Mouse (Mus musculus): ENCODE data around the gene BC051665. TPM values are rescaled to one million over a fixed set of nuclear protein-coding genes. Genes with fewer than 3 reads are reported as not detected.

BC051665 gene
- not detected for total RNA-seq (2021)

DNA sequence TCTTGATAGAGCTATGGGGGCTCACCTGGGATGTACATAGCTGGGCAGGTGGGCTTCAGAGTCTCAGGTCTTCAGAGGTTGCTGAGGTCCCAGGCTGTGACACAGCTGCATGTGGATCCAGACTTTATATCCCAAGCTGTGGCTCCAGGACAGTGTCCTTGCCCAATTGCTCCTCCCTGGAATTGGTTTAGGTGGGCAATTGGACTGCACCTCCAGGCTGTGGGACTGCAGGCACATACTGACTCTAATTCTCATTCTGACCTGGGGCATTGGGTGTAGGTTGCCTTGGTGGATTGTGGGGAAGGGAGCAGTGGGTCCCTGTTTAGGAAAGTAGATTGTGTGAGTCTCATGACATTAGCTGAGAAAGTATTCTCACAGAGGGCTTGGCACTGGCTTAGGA, at the start of gene BC051665:
TSS of gene BC051665 (minus strand) at position 101 of the 400 bp plus-strand sequence.
- no peak for DNase-seq
- intact Hi-C loops (cut with DNase I): no loop called here

GRCm38 (mm10) chr13:60826052-60826451, 39.9 kb upstream of the BC051665 start:
- intact Hi-C loops (cut with DNase I): loop anchor here (5.0 kb wide), 3 partner anchors 66 to 416 kb away; no protein-coding TSS in a partner anchor
- peak; percentile 35 to 36 for DNase-seq

DNA sequence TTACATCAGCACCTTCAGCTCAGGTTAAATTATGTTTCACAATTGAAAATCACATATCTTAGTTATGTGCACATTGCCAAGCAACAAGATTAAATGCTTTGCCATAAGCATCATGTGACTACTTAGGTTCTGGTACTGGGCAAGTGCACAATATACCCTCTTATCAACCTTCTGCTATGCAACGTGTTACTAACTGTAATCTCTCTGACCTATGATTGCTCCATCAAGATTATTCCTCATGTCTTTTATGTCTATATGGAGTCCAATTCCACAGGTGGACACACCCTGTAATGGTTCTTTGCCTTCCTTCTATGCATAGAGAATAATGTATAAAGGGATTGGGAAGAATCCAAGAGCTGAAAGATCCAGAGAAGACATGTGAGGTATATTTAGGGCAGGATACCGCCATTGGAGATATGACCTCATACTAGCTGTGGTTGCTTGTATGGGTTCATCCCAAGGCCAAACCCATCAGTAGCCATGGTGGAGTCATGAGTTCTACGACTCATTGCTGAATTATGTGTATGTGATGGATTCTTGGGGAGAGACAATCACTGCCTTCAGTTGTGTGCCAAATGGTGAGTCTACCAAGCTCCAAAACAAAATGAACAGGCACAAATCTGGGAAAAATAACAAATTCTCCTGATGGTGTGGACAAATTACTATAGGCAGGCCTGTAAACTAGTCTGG, 34.5 kb upstream of the BC051665 start:
- intact Hi-C loops (cut with DNase I): no loop called here
- DNase-seq: no peak

DNA sequence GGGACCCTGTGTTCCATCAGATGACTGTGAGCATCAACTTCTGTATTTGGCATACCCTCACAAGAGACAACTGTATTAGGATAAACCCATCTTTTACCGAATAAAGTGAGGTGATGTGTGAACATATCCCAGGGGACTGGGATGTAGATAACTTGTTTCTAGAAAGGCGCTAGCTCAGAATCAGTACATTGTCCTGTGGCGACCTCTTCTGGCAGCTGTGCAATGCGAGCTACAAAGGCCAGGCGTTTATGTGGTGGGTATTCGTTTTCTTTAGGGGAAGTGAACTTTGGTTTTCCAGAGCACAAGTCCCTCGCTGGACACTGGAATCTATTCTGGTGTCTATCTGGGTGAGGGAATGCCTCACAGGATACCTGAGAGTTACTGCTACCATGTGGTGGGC, 33.3 kb upstream of the BC051665 start:
- peak; percentile 41 to 61 for DNase-seq
- intact Hi-C loops (cut with DNase I): loop anchor here (1.0 kb wide), 1 partner anchor 60 kb away; no protein-coding TSS in a partner anchor

DNA sequence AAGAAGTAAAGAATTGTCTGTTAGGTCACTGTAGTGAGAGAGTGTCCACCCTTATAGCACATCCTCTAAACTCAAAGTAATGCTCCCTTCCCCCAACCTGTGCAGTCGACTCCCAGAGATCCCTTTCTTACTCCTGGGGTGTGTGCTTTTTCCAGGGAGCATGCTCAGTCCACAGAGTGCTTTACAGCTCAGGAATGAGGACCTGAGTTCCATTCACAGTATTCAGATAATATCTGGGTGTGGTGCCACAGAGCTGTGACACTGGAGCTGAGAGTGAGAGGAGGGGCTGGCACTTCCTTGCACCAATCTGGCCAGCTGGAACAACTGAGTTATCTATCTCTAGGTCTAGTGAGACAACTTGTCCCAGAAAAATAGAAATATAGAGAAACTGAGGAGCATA, 27.6 kb upstream of the BC051665 start:
- no peak for DNase-seq
- intact Hi-C loops (cut with DNase I): no loop called here

GRCm38 (mm10) chr13:60812768-60813167, 26.6 kb upstream of the BC051665 start:
- intact Hi-C loops (cut with DNase I): no loop called here
- DNase-seq: no peak

DNA sequence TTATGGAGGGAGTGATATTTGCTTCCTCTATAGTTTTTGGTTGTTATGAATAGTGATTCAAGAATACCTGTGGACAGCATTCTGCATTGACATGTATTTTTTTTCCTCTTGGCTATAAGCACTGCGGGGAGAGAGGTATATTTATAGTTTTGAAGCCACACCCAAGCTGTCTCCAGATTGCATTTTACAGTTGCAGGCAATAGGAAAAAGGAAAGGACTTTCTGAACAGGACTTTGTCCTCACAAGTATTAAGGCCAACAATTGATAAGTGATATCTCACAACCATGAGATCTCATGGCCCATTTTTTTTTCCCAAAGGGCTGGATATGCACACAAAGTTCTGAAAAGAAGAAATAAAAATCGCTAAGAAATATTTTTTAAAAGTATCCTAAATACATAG, 23.5 kb upstream of the BC051665 start:
- DNase-seq: no peak
- intact Hi-C loops (cut with DNase I): no loop called here

- DNase-seq: no peak
- intact Hi-C loops (cut with DNase I): no loop called here
Measured at GRCm38 (mm10) chr13:60802749-60803148, 16.6 kb upstream of the BC051665 start, which contains the start of gene Ctsll3. Gene Ctsll3 (minus strand): TSS chr13:60802849.

DNA sequence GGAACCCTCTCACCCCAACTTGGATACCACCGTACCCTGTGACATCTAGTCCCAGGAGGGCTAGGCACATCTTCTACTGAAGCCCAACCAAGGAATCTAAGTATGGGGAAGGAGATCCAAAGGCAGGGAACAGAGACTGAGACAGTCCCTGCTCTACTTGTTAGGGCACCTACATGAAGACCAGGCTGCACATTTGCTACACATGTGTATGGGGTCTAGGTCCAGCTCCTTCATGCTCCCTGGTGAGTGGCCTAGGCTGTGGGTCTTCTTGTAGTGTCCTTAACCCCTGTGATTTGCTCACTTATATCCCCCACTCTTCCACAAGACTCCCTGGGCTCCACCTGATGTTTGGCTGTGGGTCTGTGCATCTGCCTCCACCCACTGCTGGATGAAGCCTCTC, 3.3 kb upstream of the BC051665 start:
- no peak for DNase-seq
- intact Hi-C loops (cut with DNase I): no loop called here

- no peak for DNase-seq
- intact Hi-C loops (cut with DNase I): no loop called here
Measured at GRCm38 (mm10) chr13:60783301-60783700, 2.9 kb downstream of the BC051665 start.

GRCm38 (mm10) chr13:60780534-60780933, 5.6 kb downstream of the BC051665 start:
- intact Hi-C loops (cut with DNase I): no loop called here
- DNase-seq: no peak

DNA sequence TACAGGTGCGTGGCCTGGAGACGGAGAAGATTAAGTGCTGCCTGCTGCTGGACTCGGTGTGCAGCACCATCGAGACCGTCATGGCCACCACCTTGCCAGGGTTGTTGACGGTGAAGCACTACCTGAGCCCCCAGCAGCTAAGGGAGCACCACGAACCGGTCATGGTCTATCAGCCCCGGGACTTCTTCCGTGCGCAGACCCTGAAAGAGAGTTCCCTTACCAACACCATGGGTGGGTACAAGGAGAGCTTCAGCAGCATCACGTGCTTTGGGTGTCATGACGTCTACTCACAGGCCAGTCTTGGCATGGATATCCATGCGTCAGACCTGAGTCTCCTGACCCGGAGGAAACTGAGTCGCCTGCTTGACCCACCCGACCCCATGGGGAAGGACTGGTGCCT, 25.0 kb downstream of the BC051665 start:
- DNase-seq: no peak
- intact Hi-C loops (cut with DNase I): no loop called here

GRCm38 (mm10) chr13:60760392-60760791, 25.8 kb downstream of the BC051665 start:
- intact Hi-C loops (cut with DNase I): no loop called here
- no peak for DNase-seq

GRCm38 (mm10) chr13:60759136-60759535, 27.0 kb downstream of the BC051665 start:
- DNase-seq: peak; percentile 55 to 72
- intact Hi-C loops (cut with DNase I): loop anchor here (1.0 to 10.0 kb wide), 3 partner anchors 60 to 483 kb away; partner anchors contain the start of gene Ctsr

- DNase-seq: no peak
- intact Hi-C loops (cut with DNase I): loop anchor here (5.0 to 10.0 kb wide), 2 partner anchors 408 to 485 kb away; partner anchors contain the start of gene Ctsr
Measured at GRCm38 (mm10) chr13:60757292-60757691, 28.9 kb downstream of the BC051665 start.

- intact Hi-C loops (cut with DNase I): loop anchor here (5.0 to 10.0 kb wide), 2 partner anchors 410 to 487 kb away; partner anchors contain the start of gene Ctsr
- DNase-seq: no peak
Measured at GRCm38 (mm10) chr13:60755251-60755650, 30.9 kb downstream of the BC051665 start.

DNA sequence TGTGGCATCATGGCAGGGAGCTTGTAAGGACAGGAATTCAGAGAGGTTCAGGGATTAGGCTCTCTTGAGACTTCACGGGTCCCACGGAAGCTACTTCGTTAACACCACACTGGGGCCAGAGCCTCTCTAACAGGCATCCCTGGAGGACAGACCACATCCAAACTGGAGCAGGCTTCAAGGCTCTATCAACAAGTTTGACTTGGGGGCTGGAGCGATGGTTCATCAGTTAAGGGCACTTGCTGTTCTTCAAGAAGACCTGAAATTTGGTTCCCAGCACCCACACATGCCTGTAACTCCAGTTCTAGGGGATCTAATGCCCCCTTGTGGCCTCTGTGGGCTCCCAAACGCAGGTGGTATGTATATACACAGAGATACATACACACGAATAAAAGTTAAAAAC, 32.9 kb downstream of the BC051665 start:
- intact Hi-C loops (cut with DNase I): loop anchor here (10.0 kb wide), 1 partner anchor 412 kb away; the partner anchor contains the start of gene Ctsr
- no peak for DNase-seq

- no peak for DNase-seq
- intact Hi-C loops (cut with DNase I): loop anchor here (10.0 kb wide), 1 partner anchor 414 kb away; the partner anchor contains the start of gene Ctsr
Measured at GRCm38 (mm10) chr13:60750930-60751329, 35.2 kb downstream of the BC051665 start.

GRCm38 (mm10) chr13:60748556-60748955, 37.6 kb downstream of the BC051665 start:
- intact Hi-C loops (cut with DNase I): no loop called here
- no peak for DNase-seq

GRCm38 (mm10) chr13:60747201-60747600, 39.0 kb downstream of the BC051665 start:
- intact Hi-C loops (cut with DNase I): no loop called here
- no peak for DNase-seq

DNA sequence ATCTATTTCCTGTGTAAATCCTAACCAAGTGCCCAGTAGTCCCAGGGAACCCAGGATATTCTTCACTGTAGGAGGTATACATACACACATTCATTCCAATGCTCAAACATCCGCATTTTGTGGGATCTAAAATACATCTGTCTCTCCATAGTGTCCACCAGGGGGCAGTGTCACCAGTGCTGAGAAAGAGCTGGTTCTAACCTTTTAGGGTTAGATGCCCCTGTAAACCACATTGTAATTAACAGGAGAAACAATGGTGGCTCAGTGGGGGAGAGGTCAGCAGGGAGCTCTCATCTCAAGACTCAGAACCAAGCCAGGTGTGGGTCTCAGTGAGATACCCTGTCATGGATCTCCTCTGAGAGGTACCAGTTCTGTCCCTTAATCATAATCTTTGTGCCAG, 39.9 kb downstream of the BC051665 start:
- DNase-seq: peak in 1 of 2 experiments; percentile 43
- intact Hi-C loops (cut with DNase I): no loop called here

DNA sequence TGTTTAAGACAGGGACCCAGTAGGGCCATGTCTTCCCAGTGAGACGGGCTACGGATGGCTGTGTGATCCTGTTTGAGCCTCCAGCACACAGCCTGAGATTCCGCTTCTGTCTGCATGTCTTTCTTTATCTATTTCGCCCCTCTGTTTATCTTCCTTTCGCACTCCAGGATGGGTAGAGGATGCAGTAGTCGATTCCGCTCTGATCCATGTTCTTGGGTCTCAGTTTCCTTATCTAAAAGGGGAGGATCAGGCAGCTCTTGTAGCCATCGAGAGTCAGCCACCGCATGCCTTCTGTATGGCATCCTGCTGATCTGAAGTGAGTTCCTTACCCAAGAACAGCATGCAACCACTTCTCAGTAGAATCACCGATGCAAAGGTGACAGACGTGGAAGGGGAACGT, 40.8 kb downstream of the BC051665 start:
- DNase-seq: no peak
- intact Hi-C loops (cut with DNase I): no loop called here

Measured in heart, postnatal 10 days (tissue).